Mouse (Mus musculus) liver, embryonic 14.5 days (tissue): Measurements from ENCODE around the gene Unc13a.

ENCODE experiments used
- CTCF ChIP-seq: IDR thresholded peaks from 2 replicates; pipeline ENCODE4 v1.5.1; 2016; ENCODE audit warnings: antibody characterized with exemption, low read depth, control low read depth
- EP300 ChIP-seq: IDR thresholded peaks from 2 replicates; pipeline ENCODE4 v1.6.1; 2016; ENCODE audit warnings: antibody characterized with exemption, low read depth

- no peak for TF ChIP-seq CTCF
- TF ChIP-seq EP300 = no peak
These were observed 21.8 kb upstream of the Unc13a start for GRCm38 (mm10) chr8:71693166-71694041.
